Mouse (Mus musculus): Measurements from ENCODE around the gene Gna15. TPM values are rescaled to one million over a fixed set of nuclear protein-coding genes. Genes with fewer than 3 reads are reported as not detected.

The Gna15 gene
- total RNA-seq, 2 experiments from 2014 or later = 2.3 to 3.1 TPM

GRCm38 (mm10) chr10:81482533-81482889 is 41.5 kb downstream of the Gna15 start, which contains the start of gene Celf5:
TSS of gene Celf5 (minus strand) at chr10:81482709.
- peak; percentile 71 to 83 for DNase-seq (ENCODE audit: low spot score in 2 of 2)
- intact Hi-C loops (cut with DNase I) = no loop called here

- peak in 1 of 2 experiments; percentile 51 for DNase-seq (ENCODE audit: low spot score in 2 of 2)
- intact Hi-C loops (cut with DNase I) = no loop called here
Observed at GRCm38 (mm10) chr10:81481605-81482532, 42.2 kb downstream of the Gna15 start.

GRCm38 (mm10) chr10:81474461-81474860 is 49.6 kb downstream of the Gna15 start:
- intact Hi-C loops (cut with DNase I) = no loop called here
- DNase-seq (ENCODE audit: low spot score in 2 of 2) = no peak

- DNase-seq (ENCODE audit: low spot score in 2 of 2) = peak; percentile 89 to 90
- intact Hi-C loops (cut with DNase I) = no loop called here
Observed at GRCm38 (mm10) chr10:81473003-81473451, 51.0 kb downstream of the Gna15 start.

- intact Hi-C loops (cut with DNase I) = no loop called here
- no peak for DNase-seq (ENCODE audit: low spot score in 2 of 2)
Observed at GRCm38 (mm10) chr10:81472403-81473002, 51.5 kb downstream of the Gna15 start.

- intact Hi-C loops (cut with DNase I) = no loop called here
- DNase-seq (ENCODE audit: low spot score in 2 of 2) = peak in 1 of 2 experiments; percentile 63
Observed at GRCm38 (mm10) chr10:81470454-81470853, 53.6 kb downstream of the Gna15 start.

GRCm38 (mm10) chr10:81469253-81469652 is 54.8 kb downstream of the Gna15 start:
- DNase-seq (ENCODE audit: low spot score in 2 of 2) = peak; percentile 83 to 87
- intact Hi-C loops (cut with DNase I) = no loop called here

- DNase-seq (ENCODE audit: low spot score in 2 of 2) = peak in 1 of 2 experiments; percentile 47
Observed at GRCm38 (mm10) chr10:81467670-81468235, 56.3 kb downstream of the Gna15 start.

GRCm38 (mm10) chr10:81466881-81467280 is 57.1 kb downstream of the Gna15 start:
- peak in 1 of 2 experiments; percentile 5 for DNase-seq (ENCODE audit: low spot score in 2 of 2)
- intact Hi-C loops (cut with DNase I) = no loop called here

More at GRCm38 (mm10) chr10:81467670-81468235, 56.3 kb downstream of the Gna15 start:
- intact Hi-C loops (cut with DNase I) = no loop called here

- DNase-seq (ENCODE audit: low spot score in 2 of 2) = peak in 1 of 2 experiments; percentile 4
- intact Hi-C loops (cut with DNase I) = no loop called here
Observed at GRCm38 (mm10) chr10:81466066-81466465, 58.0 kb downstream of the Gna15 start.

GRCm38 (mm10) chr10:81465265-81465645 is 58.8 kb downstream of the Gna15 start:
- no peak for DNase-seq (ENCODE audit: low spot score in 2 of 2)
- intact Hi-C loops (cut with DNase I) = no loop called here

- intact Hi-C loops (cut with DNase I) = no loop called here
- peak; percentile 22 to 23 for DNase-seq (ENCODE audit: low spot score in 2 of 2)
Observed at GRCm38 (mm10) chr10:81464405-81465264, 59.4 kb downstream of the Gna15 start.

GRCm38 (mm10) chr10:81463531-81463930 is 60.5 kb downstream of the Gna15 start:
- intact Hi-C loops (cut with DNase I) = no loop called here
- peak; percentile 3 to 7 for DNase-seq (ENCODE audit: low spot score in 2 of 2)

GRCm38 (mm10) chr10:81462917-81463316 is 61.1 kb downstream of the Gna15 start:
- DNase-seq (ENCODE audit: low spot score in 2 of 2) = peak; percentile 5 to 11
- intact Hi-C loops (cut with DNase I) = no loop called here

GRCm38 (mm10) chr10:81462415-81462804 is 61.6 kb downstream of the Gna15 start:
- intact Hi-C loops (cut with DNase I) = no loop called here
- DNase-seq (ENCODE audit: low spot score in 2 of 2) = no peak

GRCm38 (mm10) chr10:81461673-81462414 is 62.2 kb downstream of the Gna15 start:
- DNase-seq (ENCODE audit: low spot score in 2 of 2) = peak; percentile 4 to 5
- intact Hi-C loops (cut with DNase I) = no loop called here

- DNase-seq (ENCODE audit: low spot score in 2 of 2) = peak in 1 of 2 experiments; percentile 4
- intact Hi-C loops (cut with DNase I) = no loop called here
Observed at GRCm38 (mm10) chr10:81460951-81461350, 63.1 kb downstream of the Gna15 start.

- intact Hi-C loops (cut with DNase I) = no loop called here
- DNase-seq (ENCODE audit: low spot score in 2 of 2) = peak; percentile 5 to 15
Observed at GRCm38 (mm10) chr10:81460471-81460870, 63.6 kb downstream of the Gna15 start.

- intact Hi-C loops (cut with DNase I) = loop anchor here (10.0 kb wide), 1 partner anchor 265 kb away; no protein-coding TSS in a partner anchor
- peak; percentile 2 to 3 for DNase-seq (ENCODE audit: low spot score in 2 of 2)
Observed at GRCm38 (mm10) chr10:81459399-81459798, 64.6 kb downstream of the Gna15 start.

All from left cerebral cortex, postnatal 36 days (tissue).